Mouse (Mus musculus): ENCODE results near the gene Nemp2.
"Not testable (repeated sequence)": the region's sequence is repeated elsewhere in the genome, so short reads cannot be mapped to it uniquely, and the experiment has no call there.

Nemp2 gene

DNA sequence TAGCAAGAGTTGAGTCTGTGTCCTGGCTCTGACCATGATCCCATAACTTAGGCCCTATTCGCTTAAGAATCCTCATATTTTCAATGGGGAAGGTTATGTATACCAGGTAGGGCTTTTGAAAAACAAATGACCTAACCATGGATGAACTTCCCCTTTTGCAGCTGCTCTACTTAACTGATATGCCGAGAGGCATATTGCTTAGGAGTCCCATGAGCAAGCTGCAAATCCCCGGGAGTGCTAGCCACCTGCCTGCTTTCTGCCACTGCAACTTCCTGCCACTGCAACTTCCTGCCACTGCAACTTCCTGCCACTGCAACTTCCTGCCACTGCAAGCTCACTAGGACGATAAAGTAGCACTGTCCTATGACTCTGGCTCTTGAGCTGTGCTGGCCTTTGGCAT lies 24.6 kb downstream of the Nemp2 start:
- DNase-seq, result no peak

DNA sequence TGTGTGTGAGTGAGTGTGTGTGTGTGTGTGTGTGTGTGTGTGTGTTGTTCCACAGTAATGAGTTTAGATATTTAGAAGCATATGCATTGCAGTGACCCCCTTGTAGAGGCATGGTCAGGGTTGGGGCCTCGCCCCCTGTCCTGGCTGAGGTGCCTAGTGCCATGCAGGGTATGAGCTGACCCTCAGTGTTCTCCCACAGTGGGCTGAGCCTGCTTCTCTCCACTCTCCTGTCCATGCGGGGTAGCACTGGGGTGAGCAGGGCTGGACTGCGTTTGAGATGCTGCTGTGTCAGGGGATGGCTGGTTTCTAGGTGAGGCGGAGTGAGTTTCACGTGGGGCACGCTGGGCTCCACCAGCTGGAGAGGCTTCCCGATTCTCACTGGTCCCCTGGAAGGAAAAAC lies 27.7 kb downstream of the Nemp2 start:
- no peak for DNase-seq

DNA sequence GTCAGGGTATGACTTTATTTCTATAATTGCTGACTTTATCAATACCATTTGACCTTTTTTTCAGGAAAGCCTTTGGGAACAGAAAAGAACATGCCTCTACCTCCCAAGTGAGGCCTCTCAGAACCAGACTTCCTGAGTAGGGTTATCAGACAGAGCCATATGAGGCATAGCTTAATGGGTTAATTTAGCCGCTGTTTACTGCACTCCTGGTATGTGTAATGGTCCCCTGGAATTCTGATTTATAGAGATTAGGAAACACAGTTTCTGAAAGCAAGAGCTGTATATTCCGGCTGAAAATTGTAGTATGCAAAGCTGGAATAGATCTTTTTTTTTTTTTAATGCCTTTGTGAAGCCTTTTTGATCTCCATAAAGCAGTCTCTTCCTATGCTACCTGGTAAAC lies 29.8 kb downstream of the Nemp2 start:
- DNase-seq, result no peak

DNA sequence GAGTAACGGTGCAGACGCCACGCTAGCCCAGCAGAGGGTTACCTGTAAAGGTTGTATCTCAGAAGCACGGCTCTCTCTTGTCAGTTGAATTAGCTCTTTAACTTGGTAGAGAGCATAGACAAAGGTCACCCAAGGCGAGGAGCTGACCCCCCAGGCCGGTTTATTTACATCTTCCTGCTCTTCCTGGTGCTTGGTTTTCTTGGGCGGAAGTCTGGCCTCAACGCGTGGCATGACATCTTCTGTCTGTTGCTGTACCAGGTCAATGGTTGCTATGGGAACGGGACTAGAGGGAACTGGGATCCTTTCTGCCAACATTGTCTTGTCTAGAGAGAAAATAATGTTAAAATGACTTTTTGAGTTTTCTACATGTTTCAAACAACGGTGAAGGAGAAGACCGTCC lies 30.3 kb downstream of the Nemp2 start:
- DNase-seq, result no peak

DNA sequence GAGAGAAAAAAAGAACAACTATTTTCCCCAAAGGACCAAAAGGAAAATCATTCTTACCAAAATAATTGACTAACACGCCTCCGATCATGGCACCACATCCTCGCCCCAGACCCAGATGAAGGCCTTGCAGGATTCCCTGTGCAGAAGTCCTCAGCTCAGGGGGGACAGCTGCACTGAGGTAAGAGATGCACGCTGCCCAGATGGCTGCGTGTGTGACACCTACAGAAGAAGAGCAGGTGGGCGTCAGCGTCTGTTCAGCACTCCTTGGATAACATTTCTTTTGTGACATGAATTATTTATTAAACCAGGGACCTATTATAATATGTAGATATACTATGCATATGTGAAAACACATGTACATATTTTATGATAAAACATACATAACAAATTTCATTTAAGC lies 32.7 kb downstream of the Nemp2 start:
- DNase-seq, result no peak

DNA sequence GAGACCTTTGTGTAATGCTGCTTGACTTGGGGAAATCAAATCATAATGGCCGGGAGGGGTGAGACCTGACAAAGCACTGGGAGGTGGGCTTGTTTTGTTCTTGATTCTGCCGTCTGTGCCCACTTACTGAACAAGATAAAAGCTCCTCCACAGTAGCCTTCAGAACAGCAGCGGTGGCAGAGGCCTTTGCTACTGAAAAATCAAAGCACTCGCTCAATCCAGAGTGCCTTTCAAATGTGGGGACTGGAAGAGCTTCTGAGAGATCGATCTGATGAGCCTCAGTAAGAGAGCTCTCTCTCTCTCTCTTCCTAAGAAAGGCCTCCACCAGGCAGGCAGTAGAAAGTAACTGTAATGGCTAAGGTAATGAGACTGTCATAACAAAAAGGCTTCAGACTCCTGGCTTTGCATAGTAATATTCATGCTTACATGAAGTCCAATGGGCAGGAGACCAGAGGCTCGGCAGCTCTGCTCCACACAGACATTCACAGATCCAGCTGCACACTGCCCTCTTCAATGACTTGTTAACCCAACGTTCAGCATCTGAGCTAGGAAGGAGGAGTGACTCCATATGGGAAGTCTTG lies 38.3 kb downstream of the Nemp2 start:
- DNase-seq, result no peak

DNA sequence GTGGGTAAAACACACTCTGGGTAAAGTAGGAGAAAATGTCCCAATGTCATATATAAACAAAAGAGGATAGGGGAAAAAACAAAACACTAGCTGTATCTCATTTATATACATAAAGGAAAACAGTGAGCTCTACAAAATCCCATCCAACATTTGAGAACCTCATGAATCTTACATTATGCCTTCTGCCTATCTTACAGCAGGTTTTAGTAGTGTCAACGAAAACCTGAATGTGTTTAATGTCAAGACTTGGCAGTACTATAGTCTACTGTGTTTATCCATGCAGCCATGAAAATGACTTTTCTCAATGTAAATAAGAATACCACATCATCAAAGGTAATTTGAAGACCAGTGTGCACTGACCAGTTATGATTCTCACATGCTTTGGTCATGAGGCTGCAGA lies 39.4 kb downstream of the Nemp2 start:
- DNase-seq, result no peak

DNA sequence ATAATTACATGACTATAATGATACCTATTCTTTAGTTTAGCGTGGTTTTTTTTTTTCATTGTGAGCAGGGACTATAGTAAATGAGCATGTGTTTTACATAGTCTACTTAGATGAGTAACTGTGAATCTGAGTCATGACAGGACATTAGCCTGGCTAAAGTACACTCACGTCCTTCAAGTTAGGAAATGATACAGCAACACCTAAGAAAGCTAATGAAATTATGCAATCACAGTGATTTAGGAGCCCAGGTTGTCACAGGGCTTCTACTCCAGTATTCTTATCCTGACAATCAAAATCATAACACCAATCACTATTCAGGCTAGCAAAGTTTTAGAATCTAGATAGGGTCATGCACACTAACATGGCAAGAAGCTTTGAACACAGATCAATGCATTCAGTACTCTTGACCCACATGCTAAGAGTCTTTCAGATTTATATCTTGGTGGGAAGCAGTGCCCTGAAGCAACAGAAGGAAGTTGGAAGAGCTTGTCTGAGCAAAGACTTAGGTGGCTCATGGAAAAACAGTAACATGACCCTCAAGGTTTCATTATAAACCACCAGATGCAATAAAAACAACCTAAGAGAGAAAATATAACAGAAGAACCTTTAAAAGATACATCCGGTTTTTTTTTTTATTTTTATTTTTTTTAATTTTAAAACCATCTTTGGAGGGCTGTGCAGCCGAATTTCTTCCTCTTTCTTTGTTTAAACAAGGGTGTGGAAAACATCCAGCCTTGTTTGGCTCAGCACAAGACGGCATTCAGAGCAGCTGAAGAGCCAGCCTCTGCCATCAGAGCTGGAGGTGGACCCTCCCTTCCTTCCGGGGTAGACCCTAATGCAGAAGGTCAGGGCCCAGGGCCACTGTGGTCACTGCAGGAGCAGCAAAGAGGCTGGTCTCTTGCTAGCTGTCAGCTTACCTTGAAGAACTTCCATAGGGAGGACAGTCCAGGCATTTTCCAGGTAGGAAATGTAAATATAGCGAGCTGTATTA lies 45.4 kb downstream of the Nemp2 start:
- DNase-seq, result no peak

DNA sequence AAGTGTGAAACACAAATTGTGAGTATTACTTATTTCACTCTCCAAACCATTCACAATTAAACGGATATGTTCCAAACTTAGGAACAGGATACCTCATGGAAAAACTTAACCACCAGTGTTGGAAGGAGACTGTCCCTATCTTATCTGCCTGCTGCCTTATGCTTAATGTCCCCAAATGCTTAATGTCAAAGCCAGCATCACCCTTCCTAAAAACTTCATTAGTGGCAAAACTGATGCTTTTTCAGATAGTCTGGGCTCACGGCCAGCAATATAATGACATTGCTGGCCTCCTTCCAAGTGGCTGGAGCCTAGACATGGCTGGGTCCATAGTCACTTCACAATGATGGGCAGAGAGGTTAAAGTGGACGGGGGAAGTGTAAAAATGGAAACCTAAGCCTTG lies 46.1 kb downstream of the Nemp2 start:
- peak; percentile 64 for DNase-seq

DNA sequence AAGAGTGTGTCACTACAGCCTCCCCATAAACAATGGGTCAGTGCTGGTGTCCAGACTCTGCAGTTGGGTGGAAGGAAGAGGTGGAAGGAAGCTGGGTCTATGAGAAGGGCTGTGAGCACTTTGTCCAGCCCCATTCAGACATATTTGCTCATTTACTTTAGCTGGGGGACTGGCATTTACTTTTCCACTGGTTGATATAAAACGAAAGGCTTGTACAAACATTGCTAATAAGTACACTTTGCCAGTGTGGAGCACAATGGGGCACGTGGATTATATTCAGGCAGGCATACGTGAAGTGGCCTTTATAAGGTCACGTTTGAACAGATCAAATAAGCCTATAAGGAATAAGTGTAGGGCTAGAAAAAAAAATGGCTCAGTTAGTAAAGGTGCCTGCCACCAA lies 53.0 kb downstream of the Nemp2 start:
- no peak for DNase-seq

DNA sequence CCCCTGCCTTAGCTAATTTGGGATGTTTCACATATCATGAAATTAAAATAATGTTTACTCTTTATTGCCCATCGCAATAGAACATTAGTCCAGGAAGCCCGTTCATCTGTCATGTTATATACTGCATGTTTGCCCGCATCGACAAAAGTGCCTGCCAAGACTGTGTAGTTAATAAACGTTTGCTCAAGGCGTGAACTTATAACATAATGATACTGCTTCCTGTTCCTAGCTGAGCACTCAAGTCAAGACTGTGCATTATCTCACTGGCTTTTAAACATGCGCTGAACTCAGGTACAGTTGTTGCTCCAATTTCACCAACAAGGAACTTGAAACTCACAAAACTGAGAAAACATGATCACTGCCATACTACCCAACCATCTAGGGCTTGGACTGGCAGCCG lies 57.1 kb downstream of the Nemp2 start:
- no peak for DNase-seq

DNA sequence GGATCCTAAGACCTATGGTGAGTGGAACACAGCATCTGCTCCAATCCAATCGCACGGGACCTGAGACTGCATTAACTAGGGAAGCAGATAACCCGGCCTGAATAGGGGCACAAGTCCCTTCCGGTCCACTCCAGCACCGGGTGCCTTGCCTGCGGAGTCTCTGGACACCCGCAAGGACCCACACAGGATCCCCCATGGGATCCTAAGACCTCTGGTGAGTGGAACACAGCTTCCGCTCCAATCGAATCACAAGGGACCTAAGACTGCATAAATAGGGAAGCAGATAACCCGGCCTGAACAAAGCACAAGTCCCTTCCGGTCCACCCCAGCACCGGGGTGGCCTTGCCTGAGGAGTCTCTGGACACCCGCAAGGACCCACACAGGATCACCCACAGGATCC lies 64.0 kb downstream of the Nemp2 start:
- not testable (repeated sequence) for DNase-seq

Measured in retina, postnatal 1 day (tissue).